Mouse (Mus musculus): ENCODE results near the gene Atp6v0a1. TPM values are rescaled to one million over a fixed set of nuclear protein-coding genes. Genes with fewer than 3 reads are reported as not detected.
A peak's percentile ranks its signal among the peaks of the same experiment; 100 is the strongest.

Gene Atp6v0a1
- polyA plus RNA-seq, 1 experiment from 2014 or later = 143 TPM

DNA sequence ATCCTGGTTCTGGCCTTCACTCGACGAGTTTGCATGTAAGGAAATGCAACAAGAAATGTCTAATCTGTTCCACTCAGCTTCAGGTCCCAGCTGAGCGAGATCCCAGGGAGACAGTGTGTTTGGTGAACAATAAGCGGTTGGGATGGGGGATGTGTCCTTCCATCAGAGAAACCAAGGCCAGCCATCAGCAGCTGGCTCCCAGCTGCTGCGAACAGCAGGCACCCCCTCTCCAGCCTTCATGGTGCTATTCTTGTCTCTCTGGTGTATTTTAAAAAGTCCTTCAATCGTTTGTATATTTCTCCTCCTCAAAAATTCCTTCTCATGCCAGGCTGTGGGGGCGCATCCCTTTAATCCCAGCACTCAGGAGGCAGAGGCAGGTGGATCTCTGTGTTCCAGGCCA is 34.0 kb upstream of the Atp6v0a1 start:
- Histone ChIP-seq H3K4me1 (replicated peaks; ENCODE audit: control insufficient read depth, insufficient read depth, low read length) (no peaks in the 10 kb centered on the region; the same call in 1 of the 2 replicates), H3K4me2 (replicated peaks) (no peak overlapping the region), H3K36me3 (replicated peaks; ENCODE audit: control insufficient read depth, insufficient read depth) (no peaks in the 10 kb centered on the region), H3K9me3 (ENCODE audit: control insufficient read depth, low read length) (no peaks in the 10 kb centered on the region), H3K27ac (no peak overlapping the region), H3K27me3 (ENCODE audit: control insufficient read depth, insufficient read depth, low read length) (peaks cover 33% of the 10 kb centered on the region), H3K4me3 (replicated peaks; ENCODE audit: low read length) (no peak overlapping the region), H3K9ac (no peak overlapping the region)
- ATAC-seq (ENCODE audit: low FRiP score) (no peak), DNase-seq (ENCODE audit: low spot score) (no peak)
- WGBS = 70% methylated on average over 7 of the region's 7 CpGs

DNA sequence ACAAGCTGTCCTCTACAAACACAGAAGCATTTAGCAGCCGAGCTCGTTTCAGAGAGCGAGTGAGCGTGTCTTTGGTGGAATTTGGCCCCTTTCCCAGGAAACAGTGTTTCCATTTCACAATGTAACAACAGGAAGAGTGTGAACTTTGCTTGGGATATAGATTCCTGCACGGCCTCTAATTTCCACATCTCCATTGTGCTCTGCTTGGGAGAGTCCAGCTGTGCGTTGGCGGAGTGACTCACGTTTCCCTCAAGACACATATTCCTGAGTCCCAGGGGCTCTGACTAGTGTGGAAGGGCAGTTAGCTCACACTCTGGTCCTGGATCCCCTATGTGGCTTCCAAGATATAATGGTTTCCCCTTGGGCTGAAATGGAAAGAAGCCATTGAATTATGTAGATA is 29.4 kb upstream of the Atp6v0a1 start:
- Histone ChIP-seq H3K27me3 (ENCODE audit: control insufficient read depth, insufficient read depth, low read length) (0 out of 2 replicates have a peak, but pooled peaks cover 5% of the 10 kb centered on the region), H3K9me3 (ENCODE audit: control insufficient read depth, low read length) (no peaks in the 10 kb centered on the region), H3K4me3 (replicated peaks; ENCODE audit: low read length) (no peak overlapping the region), H3K9ac (no peak overlapping the region), H3K4me1 (replicated peaks; ENCODE audit: control insufficient read depth, insufficient read depth, low read length) (no peaks in the 10 kb centered on the region), H3K4me2 (replicated peaks) (no peak overlapping the region), H3K27ac (peak overlapping the region; percentile 14; the same call in 1 of the 2 replicates), H3K36me3 (replicated peaks; ENCODE audit: control insufficient read depth, insufficient read depth) (no peaks in the 10 kb centered on the region)
- 62% methylated on average over 8 of the region's 8 CpGs for WGBS
- ATAC-seq (ENCODE audit: low FRiP score) = no peak
- DNase-seq (ENCODE audit: low spot score) = peak; percentile 53

DNA sequence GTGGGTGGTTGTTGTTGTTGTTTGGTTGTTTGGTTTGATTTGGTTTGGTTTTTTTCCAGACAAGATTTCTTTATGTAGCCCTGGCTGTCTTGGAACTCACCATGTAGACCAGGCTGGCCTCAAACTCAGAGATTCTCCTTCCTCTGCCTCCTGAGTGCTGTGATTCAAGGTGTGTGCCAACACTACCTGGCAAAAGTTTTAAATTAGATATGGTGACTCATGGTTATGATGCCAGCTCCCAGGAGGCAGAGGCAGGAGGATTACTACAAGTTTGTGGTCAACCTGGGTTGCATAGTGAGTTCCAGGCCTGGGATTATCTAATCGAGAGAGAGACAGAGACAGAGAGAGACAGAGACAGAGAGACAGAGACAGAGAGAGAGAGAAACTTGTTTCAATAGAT is 28.8 kb upstream of the Atp6v0a1 start:
- Histone ChIP-seq H3K9ac (no peak overlapping the region), H3K4me1 (replicated peaks; ENCODE audit: control insufficient read depth, insufficient read depth, low read length) (no peaks in the 10 kb centered on the region), H3K36me3 (replicated peaks; ENCODE audit: control insufficient read depth, insufficient read depth) (no peaks in the 10 kb centered on the region), H3K4me3 (replicated peaks; ENCODE audit: low read length) (no peak overlapping the region), H3K27me3 (ENCODE audit: control insufficient read depth, insufficient read depth, low read length) (0 out of 2 replicates have a peak, but pooled peaks cover 5% of the 10 kb centered on the region), H3K4me2 (replicated peaks) (no peak overlapping the region), H3K9me3 (ENCODE audit: control insufficient read depth, low read length) (no peaks in the 10 kb centered on the region), H3K27ac (0 out of 2 replicates have a peak overlapping the region, but pooled peaks have one; percentile 14)
- no peak for ATAC-seq (ENCODE audit: low FRiP score)
- WGBS = 85% methylated on average over 1 of the region's 1 CpGs
- DNase-seq (ENCODE audit: low spot score) = no peak

DNA sequence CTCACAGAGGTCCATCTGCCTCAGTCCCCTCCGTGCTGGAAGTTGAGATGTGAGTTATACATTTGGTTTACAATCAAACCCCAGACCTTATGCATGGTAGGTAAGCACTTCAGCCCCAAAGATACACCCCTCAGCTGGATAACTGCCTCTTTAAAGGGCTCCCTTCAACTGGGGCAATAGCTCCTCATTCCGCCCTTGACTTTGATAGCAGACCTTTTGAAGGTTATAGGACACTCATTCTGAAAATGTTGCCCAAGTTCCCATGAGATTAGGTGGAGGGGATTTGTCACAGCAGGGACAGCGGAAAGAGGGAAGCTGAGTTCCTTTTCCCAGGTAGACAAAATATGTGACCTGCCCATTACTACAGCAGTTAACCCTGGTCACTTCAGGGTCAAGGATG is 28.0 kb upstream of the Atp6v0a1 start:
- Histone ChIP-seq H3K27me3 (ENCODE audit: control insufficient read depth, insufficient read depth, low read length) (0 out of 2 replicates have a peak, but pooled peaks cover 5% of the 10 kb centered on the region), H3K4me1 (replicated peaks; ENCODE audit: control insufficient read depth, insufficient read depth, low read length) (no peaks in the 10 kb centered on the region), H3K36me3 (replicated peaks; ENCODE audit: control insufficient read depth, insufficient read depth) (no peaks in the 10 kb centered on the region), H3K4me2 (replicated peaks) (no peak overlapping the region), H3K4me3 (replicated peaks; ENCODE audit: low read length) (no peak overlapping the region), H3K9ac (no peak overlapping the region), H3K27ac (no peak overlapping the region), H3K9me3 (ENCODE audit: control insufficient read depth, low read length) (no peaks in the 10 kb centered on the region)
- 67% methylated on average over 3 of the region's 3 CpGs for WGBS
- DNase-seq (ENCODE audit: low spot score) (no peak), ATAC-seq (ENCODE audit: low FRiP score) (no peak)

DNA sequence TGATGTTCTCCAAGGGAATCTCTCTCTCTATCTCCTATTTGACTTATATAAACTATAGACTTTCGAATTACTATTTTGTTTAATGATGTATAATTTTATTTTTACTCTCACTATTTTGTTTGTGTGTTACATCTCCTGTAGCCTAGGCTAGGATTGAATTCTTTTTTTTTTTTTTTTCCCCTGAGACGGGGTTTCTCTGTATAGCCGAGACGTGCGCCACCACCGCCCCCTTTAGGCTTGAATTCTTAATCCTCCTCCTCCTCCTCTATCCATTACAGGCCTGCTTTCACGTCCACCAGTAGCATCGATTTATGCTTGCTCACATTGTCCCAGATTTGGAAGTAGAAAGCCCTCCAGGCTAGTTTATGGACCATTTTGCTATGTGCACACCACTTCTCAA is 27.2 kb upstream of the Atp6v0a1 start:
- Histone ChIP-seq H3K27me3 (ENCODE audit: control insufficient read depth, insufficient read depth, low read length) (0 out of 2 replicates have a peak, but pooled peaks cover 5% of the 10 kb centered on the region), H3K9me3 (ENCODE audit: control insufficient read depth, low read length) (no peaks in the 10 kb centered on the region), H3K4me3 (replicated peaks; ENCODE audit: low read length) (no peak overlapping the region), H3K4me1 (replicated peaks; ENCODE audit: control insufficient read depth, insufficient read depth, low read length) (no peaks in the 10 kb centered on the region), H3K4me2 (replicated peaks) (no peak overlapping the region), H3K36me3 (replicated peaks; ENCODE audit: control insufficient read depth, insufficient read depth) (no peaks in the 10 kb centered on the region), H3K27ac (no peak overlapping the region), H3K9ac (no peak overlapping the region)
- 14% methylated on average over 8 of the region's 8 CpGs for WGBS
- ATAC-seq (ENCODE audit: low FRiP score) = no peak
- DNase-seq (ENCODE audit: low spot score) = no peak

DNA sequence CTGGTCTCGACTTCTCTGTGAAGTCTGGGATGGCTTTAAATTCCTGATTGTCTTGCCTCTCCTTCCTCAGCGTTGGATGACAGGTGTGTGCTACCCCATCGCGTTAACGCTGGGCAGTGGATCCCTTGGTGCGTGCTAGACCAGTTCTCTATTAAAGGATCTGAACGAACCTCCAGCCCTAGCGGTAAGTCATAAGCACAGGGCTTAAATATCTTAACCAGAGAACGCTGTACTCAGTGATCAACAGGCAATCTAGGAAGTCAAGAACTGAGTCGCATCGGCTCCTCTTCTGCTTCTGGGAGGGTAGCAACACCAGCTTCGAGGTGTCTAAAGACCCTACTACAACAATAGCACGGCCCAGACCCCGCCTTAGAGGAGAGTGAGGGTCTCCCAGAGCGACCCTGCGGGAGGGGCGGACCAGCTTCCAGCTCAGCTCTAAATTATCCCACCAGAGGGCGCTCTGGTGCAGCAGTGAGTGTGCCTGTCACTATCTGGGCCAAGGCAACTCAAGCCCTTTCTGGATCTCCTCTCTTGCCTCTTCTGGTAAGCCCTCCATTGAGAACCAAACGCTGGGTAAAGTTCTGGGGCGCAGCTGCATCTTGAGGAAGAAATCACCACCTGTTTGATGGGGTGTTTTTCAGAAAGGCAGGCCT is 26.0 kb upstream of the Atp6v0a1 start:
- H3K36me3 ChIP-seq (replicated peaks; ENCODE audit: control insufficient read depth, insufficient read depth) = no peaks in the 10 kb centered on the region
- no peak overlapping the region for H3K27ac ChIP-seq
- peak; percentile 93 for DNase-seq (ENCODE audit: low spot score)
- peak; percentile 62; the same call in 1 of the 2 replicates for ATAC-seq (ENCODE audit: low FRiP score)
- H3K9me3 ChIP-seq (ENCODE audit: control insufficient read depth, low read length) = no peaks in the 10 kb centered on the region
- peak overlapping the region; percentile 20 for H3K4me3 ChIP-seq (replicated peaks; ENCODE audit: low read length)
- H3K27me3 ChIP-seq (ENCODE audit: control insufficient read depth, insufficient read depth, low read length) = 0 out of 2 replicates have a peak, but pooled peaks cover 5% of the 10 kb centered on the region
- H3K4me1 ChIP-seq (replicated peaks; ENCODE audit: control insufficient read depth, insufficient read depth, low read length) = no peaks in the 10 kb centered on the region
- H3K9ac ChIP-seq = 0 out of 2 replicates have a peak overlapping the region, but pooled peaks have one; percentile 2
- H3K4me2 ChIP-seq (replicated peaks) = peak overlapping the region; percentile 58
- 3% methylated on average over 20 of the region's 20 CpGs for WGBS

DNA sequence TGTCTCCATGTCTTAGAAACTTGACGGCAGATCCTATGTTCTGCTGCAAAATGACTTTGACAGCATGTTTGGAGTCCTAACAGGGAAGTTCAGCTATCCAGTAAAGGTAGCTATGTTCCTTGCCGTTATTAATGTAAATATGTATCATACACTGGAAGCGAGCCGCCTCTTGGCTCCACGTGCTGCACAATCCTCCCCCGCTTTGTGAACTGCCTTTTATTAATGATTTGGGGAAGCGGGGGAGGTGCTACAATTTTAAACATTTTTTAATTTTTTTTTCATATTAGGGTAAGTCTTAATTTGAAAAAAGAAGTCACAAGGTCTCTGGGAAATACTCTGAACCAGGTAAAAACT is 25.5 kb upstream of the Atp6v0a1 start:
- no peaks in the 10 kb centered on the region for H3K36me3 ChIP-seq (replicated peaks; ENCODE audit: control insufficient read depth, insufficient read depth)
- 0 out of 2 replicates have a peak, but pooled peaks cover 5% of the 10 kb centered on the region for H3K27me3 ChIP-seq (ENCODE audit: control insufficient read depth, insufficient read depth, low read length)
- H3K9ac ChIP-seq = no peak overlapping the region
- H3K4me2 ChIP-seq (replicated peaks) = no peak overlapping the region
- WGBS = 71% methylated on average over 7 of the region's 7 CpGs
- no peaks in the 10 kb centered on the region for H3K4me1 ChIP-seq (replicated peaks; ENCODE audit: control insufficient read depth, insufficient read depth, low read length)
- ATAC-seq (ENCODE audit: low FRiP score) (no peak), DNase-seq (ENCODE audit: low spot score) (no peak)
- H3K9me3 ChIP-seq (ENCODE audit: control insufficient read depth, low read length) = no peaks in the 10 kb centered on the region
- H3K27ac ChIP-seq = no peak overlapping the region
- no peak overlapping the region for H3K4me3 ChIP-seq (replicated peaks; ENCODE audit: low read length)

DNA sequence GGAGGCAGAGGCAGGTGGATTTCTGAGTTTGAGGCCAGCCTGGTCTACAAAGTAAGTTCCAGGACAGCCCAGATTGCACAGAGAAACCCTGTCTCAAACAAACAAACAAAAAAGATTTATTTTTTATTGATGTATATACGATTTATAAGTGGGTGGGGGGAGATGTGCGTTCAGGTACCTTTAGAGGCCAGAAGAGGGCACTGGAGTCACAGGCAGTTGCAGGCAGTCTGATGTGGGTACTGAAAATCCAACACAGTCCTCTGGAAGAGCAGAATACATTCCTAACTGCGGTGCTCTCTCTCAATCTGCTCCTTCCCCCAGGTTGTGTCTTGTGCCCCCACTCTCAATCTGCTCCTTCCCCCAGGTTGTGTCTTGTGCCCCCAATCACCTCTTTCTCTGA is 23.6 kb upstream of the Atp6v0a1 start:
- H3K4me1 ChIP-seq (replicated peaks; ENCODE audit: control insufficient read depth, insufficient read depth, low read length) = no peaks in the 10 kb centered on the region
- H3K4me2 ChIP-seq (replicated peaks) = no peak overlapping the region
- no peak overlapping the region for H3K4me3 ChIP-seq (replicated peaks; ENCODE audit: low read length)
- 58% methylated on average over 3 of the region's 3 CpGs for WGBS
- H3K9ac ChIP-seq = no peak overlapping the region
- ATAC-seq (ENCODE audit: low FRiP score) (no peak), DNase-seq (ENCODE audit: low spot score) (no peak)
- H3K36me3 ChIP-seq (replicated peaks; ENCODE audit: control insufficient read depth, insufficient read depth) = no peaks in the 10 kb centered on the region
- H3K9me3 ChIP-seq (ENCODE audit: control insufficient read depth, low read length) = no peaks in the 10 kb centered on the region
- 0 out of 2 replicates have a peak, but pooled peaks cover 5% of the 10 kb centered on the region for H3K27me3 ChIP-seq (ENCODE audit: control insufficient read depth, insufficient read depth, low read length)
- H3K27ac ChIP-seq = no peak overlapping the region

DNA sequence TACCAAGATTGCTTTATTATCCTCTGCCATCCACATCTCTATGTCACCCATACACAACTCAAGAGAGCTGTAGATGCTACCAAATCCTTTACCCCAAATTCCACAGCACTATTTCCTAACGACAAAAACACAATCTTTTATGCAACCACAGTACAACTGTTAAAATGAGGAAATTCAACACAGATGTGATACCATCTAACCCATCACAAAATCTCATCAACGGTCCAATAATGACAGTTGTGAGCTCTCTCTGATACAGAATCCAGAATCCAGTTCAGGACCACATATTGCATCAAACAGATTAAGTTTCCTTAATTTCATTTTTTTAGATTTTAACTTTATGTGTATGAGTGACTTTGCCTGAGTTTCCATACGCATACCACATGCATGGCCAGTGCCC is 20.6 kb upstream of the Atp6v0a1 start:
- no peak for ATAC-seq (ENCODE audit: low FRiP score)
- no peak overlapping the region for H3K4me3 ChIP-seq (replicated peaks; ENCODE audit: low read length)
- 89% methylated on average over 3 of the region's 3 CpGs for WGBS

More for the DNA sequence above, 20.6 kb upstream of the Atp6v0a1 start:
- Histone ChIP-seq H3K36me3 (replicated peaks; ENCODE audit: control insufficient read depth, insufficient read depth) (no peaks in the 10 kb centered on the region), H3K9ac (no peak overlapping the region), H3K27ac (no peak overlapping the region), H3K4me1 (replicated peaks; ENCODE audit: control insufficient read depth, insufficient read depth, low read length) (no peaks in the 10 kb centered on the region), H3K4me2 (replicated peaks) (no peak overlapping the region), H3K27me3 (ENCODE audit: control insufficient read depth, insufficient read depth, low read length) (no peaks in the 10 kb centered on the region), H3K9me3 (ENCODE audit: control insufficient read depth, low read length) (no peaks in the 10 kb centered on the region)
- no peak for DNase-seq (ENCODE audit: low spot score)

Measured in hindbrain, embryonic 14.5 days (tissue).